Mouse (Mus musculus) left cerebral cortex, adult 9 months (tissue): ENCODE results near the gene Rgs12.

Experiments
- DNase-seq, 2 experiments: peaks; one replicate each; pipeline ENCODE4 v3.0.0; 2022; ENCODE audit warnings: low spot score in 2 of 2

The Rgs12 gene

GRCm38 (mm10) chr5:34931516-34932457, 17.5 kb upstream of the Rgs12 start:
- no peak for DNase-seq

DNA sequence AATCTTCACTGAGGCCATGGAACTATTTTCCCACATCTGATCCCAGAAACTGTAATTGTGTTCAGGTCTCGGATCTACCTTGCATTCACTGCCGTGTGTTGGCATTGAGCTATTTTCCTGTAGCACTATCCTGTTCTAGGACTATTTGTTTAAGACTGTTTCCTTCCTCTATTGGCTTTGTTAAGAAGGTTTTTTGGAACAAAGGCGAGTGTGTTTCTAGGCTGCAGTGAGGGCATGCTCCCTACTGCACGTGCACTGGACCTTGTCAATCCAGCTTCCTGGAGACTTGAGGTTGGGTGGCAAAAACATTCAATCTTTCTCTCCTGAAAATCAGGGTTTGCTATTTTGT, 16.8 kb upstream of the Rgs12 start:
- DNase-seq = no peak

DNA sequence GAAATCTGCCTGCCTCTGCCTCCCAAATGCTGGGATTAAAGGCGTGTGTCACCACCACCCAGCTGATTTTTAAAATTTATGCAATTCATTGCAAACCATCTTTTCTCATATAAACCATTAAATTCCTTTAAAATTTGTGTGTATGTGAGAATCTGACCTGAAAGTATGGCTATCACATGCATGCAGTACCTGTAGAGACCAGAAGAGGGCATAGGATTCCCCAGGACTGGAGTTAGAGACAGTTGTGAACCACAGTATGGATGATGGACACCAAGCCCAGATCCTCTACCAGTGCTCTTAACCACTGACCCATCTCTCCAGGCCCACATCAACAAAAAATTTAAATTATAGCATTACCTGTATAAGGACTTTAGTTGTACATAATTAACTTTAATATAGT, 15.8 kb upstream of the Rgs12 start:
- no peak for DNase-seq

- DNase-seq = no peak
These were observed 7.4 kb upstream of the Rgs12 start for GRCm38 (mm10) chr5:34941710-34942470.

DNA sequence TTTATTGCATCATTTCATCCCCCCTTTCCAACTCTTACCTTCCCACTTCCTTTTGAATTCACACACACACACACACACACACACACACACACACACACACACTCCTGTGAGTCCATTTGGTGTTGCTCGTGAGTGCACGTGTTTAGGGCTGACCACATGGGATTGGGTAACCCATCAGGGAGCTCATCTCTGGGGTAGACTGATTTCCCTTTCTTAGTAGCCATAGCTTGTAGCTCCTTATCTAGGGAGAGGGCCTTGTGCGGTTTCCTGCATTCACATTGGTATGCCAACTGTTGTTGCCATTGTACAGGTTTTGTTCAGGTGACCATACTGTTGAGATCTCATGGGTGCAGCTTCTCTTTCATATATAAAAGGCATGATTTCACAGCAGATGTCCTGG, 5.8 kb upstream of the Rgs12 start:
- no peak for DNase-seq

GRCm38 (mm10) chr5:34949769-34950211, 545 bp downstream of the Rgs12 start:
- no peak for DNase-seq

DNA sequence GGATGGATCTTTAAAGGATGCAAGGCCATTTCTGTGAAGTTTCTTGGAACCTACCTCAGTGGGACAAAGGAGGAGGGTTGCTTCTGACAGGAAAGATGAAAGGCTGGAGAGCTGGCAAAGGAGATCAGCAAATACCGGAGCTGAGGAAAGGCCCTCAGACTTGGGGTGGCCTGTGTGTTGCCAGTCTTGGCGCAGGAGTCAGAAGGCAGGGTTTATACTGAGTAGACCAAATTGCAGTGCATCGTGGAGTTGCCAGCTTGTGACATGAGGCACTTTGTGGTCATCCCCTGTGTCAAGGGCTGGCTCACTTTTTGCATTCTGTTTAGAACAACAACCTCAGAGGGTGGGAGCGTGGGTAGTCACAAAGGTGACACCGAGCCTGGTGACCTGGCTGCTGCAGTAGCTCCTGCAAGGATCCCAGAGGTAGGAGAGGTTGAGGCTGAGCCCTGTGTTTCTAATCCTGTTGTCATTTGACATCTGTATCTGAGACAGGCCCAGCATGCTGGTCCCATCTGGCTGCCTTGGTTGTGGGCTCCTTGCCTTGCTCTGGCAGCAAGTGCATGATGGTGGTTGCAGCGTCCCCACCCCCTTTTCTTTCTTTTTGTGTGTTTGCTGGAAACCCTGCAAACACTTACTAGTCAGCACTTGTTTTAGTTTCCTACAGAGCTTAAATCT, 1.4 kb downstream of the Rgs12 start:
- DNase-seq = no peak

- DNase-seq = no peak
These were observed 2.1 kb downstream of the Rgs12 start for GRCm38 (mm10) chr5:34951161-34951834.

DNA sequence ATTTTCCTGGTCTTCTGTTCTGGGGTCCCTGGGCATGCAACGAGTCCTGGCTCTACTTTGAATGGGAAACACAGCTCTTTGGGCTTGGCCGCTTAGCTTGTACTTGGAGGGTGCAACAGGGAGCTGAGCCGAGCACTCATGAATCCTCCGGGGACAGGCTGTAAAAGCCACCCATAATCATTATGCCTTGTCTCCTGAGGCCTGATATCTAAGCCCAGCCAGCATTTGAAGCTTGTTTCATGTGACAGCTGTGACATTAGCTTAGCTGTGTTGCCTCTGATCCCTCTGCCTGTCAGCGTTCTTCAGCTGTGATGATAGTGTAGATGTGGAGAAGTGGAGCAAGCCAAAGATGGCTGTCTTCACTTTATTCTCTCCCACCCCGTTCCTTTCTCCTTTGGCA, 5.3 kb downstream of the Rgs12 start:
- DNase-seq = no peak

DNA sequence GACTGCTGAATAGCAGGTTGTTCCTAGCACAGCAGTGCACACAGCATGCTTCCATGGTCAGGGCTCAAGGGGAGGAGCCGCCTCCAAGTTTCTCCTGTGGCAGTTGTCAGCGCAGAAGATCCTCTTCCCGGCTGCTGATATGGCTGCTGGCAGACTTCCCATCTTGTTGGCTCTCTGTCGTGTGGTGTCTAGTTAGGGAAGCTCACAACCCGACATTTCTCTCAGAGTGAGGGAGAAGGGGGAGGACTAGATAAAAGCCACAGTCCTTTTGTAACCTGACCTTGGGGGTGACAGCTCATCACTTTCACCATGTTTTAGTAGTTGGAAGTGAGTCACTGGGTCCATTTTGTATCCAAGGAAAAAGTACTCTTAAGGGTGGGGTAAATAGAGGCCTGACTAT, 6.4 kb downstream of the Rgs12 start:
- no peak for DNase-seq

DNA sequence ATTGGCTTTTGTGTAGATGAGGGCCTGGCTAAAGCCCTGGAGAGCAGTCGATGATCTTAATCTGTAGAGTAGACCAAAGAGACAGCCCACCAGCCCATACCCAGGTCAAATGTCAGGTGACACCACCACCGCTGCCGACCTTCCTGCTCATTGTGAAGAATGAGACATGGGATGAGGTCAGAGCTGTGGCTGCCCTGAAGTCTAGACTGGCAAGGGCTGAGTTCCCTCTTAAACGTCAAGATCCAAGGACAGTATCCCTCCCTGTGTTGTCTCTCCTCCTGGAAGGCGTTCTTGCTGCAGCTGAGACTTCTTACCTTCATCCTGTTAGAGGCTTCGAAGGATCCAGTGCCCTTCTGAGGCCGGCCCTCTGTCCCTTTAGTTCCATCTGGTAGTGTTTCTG, 6.9 kb downstream of the Rgs12 start:
- no peak for DNase-seq

DNA sequence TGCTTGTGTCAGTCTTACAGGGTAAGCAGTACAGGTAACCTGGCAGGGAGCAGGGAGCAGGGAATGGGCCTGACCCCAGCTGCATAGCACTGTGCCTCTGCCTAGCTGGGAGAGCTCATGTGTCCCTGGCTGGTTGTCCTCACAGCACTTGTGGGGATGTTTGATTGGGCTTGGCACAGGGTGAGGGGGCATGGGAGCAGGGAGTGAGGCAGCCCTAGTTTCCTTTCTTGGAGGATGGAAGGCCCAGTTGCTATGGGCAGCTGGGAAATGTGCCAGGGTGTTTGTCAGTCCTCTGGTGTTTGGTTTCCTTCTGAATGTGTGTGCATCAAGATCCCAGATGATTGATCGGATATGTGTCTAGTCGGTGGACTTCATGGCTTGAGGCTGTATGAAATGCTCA, 7.8 kb downstream of the Rgs12 start:
- DNase-seq = peak in 1 of 2 experiments; percentile 20

GRCm38 (mm10) chr5:34960021-34960420, 10.8 kb downstream of the Rgs12 start:
- no peak for DNase-seq

DNA sequence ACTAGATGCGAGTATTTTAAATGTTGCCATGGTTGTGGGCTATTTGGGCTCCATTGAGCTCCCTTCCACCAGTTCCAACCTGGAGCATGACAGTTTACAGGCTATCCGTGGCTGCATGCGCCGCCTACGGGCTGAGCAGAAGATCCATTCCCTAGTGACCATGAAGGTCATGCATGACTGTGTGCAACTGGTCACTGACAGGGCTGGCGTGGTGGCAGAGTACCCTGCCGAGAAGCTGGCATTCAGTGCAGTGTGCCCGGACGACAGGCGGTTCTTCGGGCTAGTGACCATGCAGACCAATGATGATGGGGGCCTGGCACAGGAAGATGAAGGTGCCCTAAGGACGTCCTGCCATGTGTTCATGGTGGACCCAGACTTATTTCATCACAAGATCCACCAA, 16.3 kb downstream of the Rgs12 start:
- DNase-seq = no peak

DNA sequence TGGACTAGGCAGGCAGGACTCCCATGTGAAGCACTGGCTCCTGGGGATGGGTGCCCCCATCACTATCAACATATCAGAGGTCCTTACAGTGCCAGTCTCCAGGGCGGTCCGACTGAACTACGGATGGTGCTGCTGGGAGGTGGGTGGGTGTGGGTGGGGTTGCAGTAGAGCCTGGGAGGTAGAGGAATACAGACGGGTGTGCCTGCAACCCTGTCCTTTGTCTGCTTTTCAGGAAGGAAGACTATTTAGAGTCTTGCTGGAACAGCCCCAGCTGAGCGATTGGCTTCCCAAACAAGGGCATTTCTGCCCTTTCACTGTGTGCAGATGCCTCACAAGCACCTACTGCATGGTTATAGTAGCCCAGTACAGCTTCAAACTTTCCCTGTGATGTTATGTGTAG, 19.1 kb downstream of the Rgs12 start:
- DNase-seq = no peak

- no peak for DNase-seq
These were observed 23.2 kb downstream of the Rgs12 start for GRCm38 (mm10) chr5:34972471-34972870.

DNA sequence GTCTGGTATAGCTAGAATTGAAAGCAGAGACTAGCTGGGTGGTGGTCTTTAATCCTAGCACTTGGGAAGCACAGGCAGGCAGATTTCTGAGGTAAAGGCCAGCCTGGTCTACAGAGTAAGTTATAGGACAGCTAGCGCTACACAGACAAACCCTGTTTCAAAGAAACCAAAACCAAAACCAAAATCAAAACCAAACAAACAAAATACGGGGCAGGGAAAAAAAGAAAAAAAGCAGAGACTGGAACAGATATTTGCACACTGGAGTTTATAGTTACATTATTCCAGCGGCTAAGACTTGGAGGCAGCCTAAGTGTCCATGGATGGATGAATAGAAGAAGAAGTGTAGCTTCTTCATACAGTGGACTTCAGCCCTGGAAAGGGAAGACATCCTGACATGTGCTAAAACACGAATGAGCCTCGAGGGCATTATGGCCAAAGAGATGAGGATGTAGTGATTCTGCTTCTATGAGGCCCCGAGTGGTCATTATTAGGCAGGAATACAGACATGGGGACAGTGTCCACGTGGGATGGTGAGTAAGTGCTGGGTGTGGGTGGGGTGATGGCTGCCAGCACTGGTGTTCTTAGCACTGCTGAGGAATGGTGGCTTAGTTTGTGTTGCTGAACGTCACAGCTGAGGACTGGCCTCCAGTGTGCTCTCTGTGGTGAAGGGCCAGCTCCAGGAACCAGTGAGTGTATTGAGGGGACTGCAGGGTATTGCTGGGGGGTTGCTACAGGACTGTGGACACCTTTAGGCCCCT, 24.5 kb downstream of the Rgs12 start:
- no peak for DNase-seq

- DNase-seq = no peak
These were observed 25.7 kb downstream of the Rgs12 start for GRCm38 (mm10) chr5:34974773-34975443.

- DNase-seq = no peak
These were observed 27.5 kb downstream of the Rgs12 start for GRCm38 (mm10) chr5:34976540-34977292.

- DNase-seq = no peak
These were observed 30.9 kb downstream of the Rgs12 start for GRCm38 (mm10) chr5:34980099-34980498.
